Mouse (Mus musculus) hindbrain, embryonic 11.5 days (tissue): ENCODE measurements around the gene Rfesd. TPM values are rescaled to one million over a fixed set of nuclear protein-coding genes. Genes with fewer than 3 reads are reported as not detected.

Source experiments
- ATAC-seq: fragments of 200-750 bp; cut with Nextera tagmentation; 2 replicates; pipeline ENCODE4 v1.8.0; 2017; ENCODE audit warnings: mild to moderate bottlenecking, moderate TSS enrichment, moderate library complexity; ENCODE audit not compliant: low FRiP score
- DNase-seq: peaks from one replicate; pipeline ENCODE4 v3.0.0-alpha.2; 2015; ENCODE audit warnings: low spot score
- H3K27ac ChIP-seq: fragments of 300-500 bp; sonication (generic); 2 replicates; pipeline ENCODE4 v1.5.1; 2014; ENCODE audit warnings: mild to moderate bottlenecking, low read depth, low read length
- H3K27me3 ChIP-seq: fragments of 300-500 bp; sonication (generic); 2 replicates; pipeline ENCODE4 v1.6.1; 2014; ENCODE audit warnings: mild to moderate bottlenecking, low read length, moderate library complexity, mixed read lengths; ENCODE audit not compliant: control insufficient read depth, insufficient read depth
- H3K36me3 ChIP-seq: fragments of 300-500 bp; sonication (generic); 2 replicates; pipeline ENCODE4 v1.6.1; 2014; ENCODE audit warnings: mild to moderate bottlenecking, low read length, moderate library complexity, mixed read lengths; ENCODE audit not compliant: control insufficient read depth, insufficient read depth
- H3K4me1 ChIP-seq: fragments of 300-500 bp; sonication (generic); replicated peaks from 2 replicates; pipeline ENCODE4 v1.6.1; 2014; ENCODE audit warnings: low read length, mixed read lengths; ENCODE audit not compliant: control insufficient read depth, insufficient read depth
- H3K4me2 ChIP-seq: fragments of 300-500 bp; sonication (generic); replicated peaks from 2 replicates; pipeline ENCODE4 v1.6.1; 2014; ENCODE audit warnings: mild to moderate bottlenecking, low read depth, low read length
- H3K4me3 ChIP-seq: fragments of 300-500 bp; sonication (generic); 2 replicates; pipeline ENCODE4 v1.5.1; 2014; ENCODE audit warnings: low read depth, low read length
- H3K9ac ChIP-seq: fragments of 300-500 bp; sonication (generic); 2 replicates; pipeline ENCODE4 v1.6.1; 2014; ENCODE audit warnings: low read depth, low read length
- H3K9me3 ChIP-seq: fragments of 300-500 bp; sonication (generic); 2 replicates; pipeline ENCODE4 v1.6.1; 2016; ENCODE audit warnings: low read length; ENCODE audit not compliant: control insufficient read depth
- WGBS: fragments of 180-500 bp; shearing (Covaris S2); extraction: QIAGEN DNeasy Blood & Tissue Kit; methylation state at CpG from one replicate; pipeline ENCODE4 v1.1.7; 2014; 5-methylcytosine and 5-hydroxymethylcytosine counted together
- polyA plus RNA-seq: library from polyadenylated mRNA; unstranded; fragments of >200 nt; fragmentation: Nextera tagmentation; extraction: Ambion mirVana; gene quantifications from 2 replicates; pipeline ENCODE4 v1.2.1, GENCODE M21; 2014

Rfesd gene
- polyA plus RNA-seq, 1 experiment from 2014 or later: 19.4 TPM

- H3K4me1 ChIP-seq: no peaks in the 10 kb centered on the region; the same call in 1 of the 2 replicates
- H3K4me3 ChIP-seq: peak overlapping the region; percentile 52
- H3K27me3 ChIP-seq: peaks cover 20% of the 10 kb centered on the region
- peak; percentile 94 for ATAC-seq
- peak overlapping the region; percentile 99 for H3K4me2 ChIP-seq
- peak; percentile 81 for DNase-seq
- WGBS: under 1% methylated on average over 34 of the region's 34 CpGs
- H3K36me3 ChIP-seq: no peaks in the 10 kb centered on the region
- H3K9ac ChIP-seq: peak overlapping the region; percentile 53; the same call in 1 of the 2 replicates
- no peak overlapping the region for H3K27ac ChIP-seq
- H3K9me3 ChIP-seq: no peaks in the 10 kb centered on the region
Observed at GRCm38 (mm10) chr13:76056261-76056724, 37.8 kb upstream of the Rfesd start.

- WGBS: under 1% methylated on average over 59 of the region's 59 CpGs
- H3K4me1 ChIP-seq: no peaks in the 10 kb centered on the region; the same call in 1 of the 2 replicates
- peak; percentile 59 for ATAC-seq
- H3K9me3 ChIP-seq: no peaks in the 10 kb centered on the region
- peak overlapping the region; percentile 99 for H3K4me2 ChIP-seq
- H3K36me3 ChIP-seq: no peaks in the 10 kb centered on the region
- peak overlapping the region; percentile 52 for H3K4me3 ChIP-seq
- no peak overlapping the region for H3K27ac ChIP-seq
- peaks cover 20% of the 10 kb centered on the region for H3K27me3 ChIP-seq
- H3K9ac ChIP-seq: peak overlapping the region; percentile 53; the same call in 1 of the 2 replicates
- DNase-seq: peak; percentile 56
Observed at GRCm38 (mm10) chr13:76055391-76056232, 37.1 kb upstream of the Rfesd start.

- Histone ChIP-seq H3K27me3 (no peaks in the 10 kb centered on the region), H3K4me2 (no peak overlapping the region), H3K27ac (no peak overlapping the region), H3K9ac (no peak overlapping the region), H3K4me1 (no peaks in the 10 kb centered on the region), H3K4me3 (no peak overlapping the region), H3K9me3 (no peaks in the 10 kb centered on the region), H3K36me3 (no peaks in the 10 kb centered on the region)
- ATAC-seq (no peak), DNase-seq (no peak)
Observed at GRCm38 (mm10) chr13:76044971-76045370, 26.5 kb upstream of the Rfesd start.

- H3K27me3 ChIP-seq: no peaks in the 10 kb centered on the region
- no peak for ATAC-seq
- no peak overlapping the region for H3K9ac ChIP-seq
- H3K36me3 ChIP-seq: no peaks in the 10 kb centered on the region
- H3K4me3 ChIP-seq: no peak overlapping the region
- no peaks in the 10 kb centered on the region for H3K4me1 ChIP-seq
- no peak for DNase-seq
- WGBS: 61% methylated on average over 1 of the region's 1 CpGs
- H3K9me3 ChIP-seq: no peaks in the 10 kb centered on the region
- no peak overlapping the region for H3K27ac ChIP-seq
- no peak overlapping the region for H3K4me2 ChIP-seq
Observed at GRCm38 (mm10) chr13:76042455-76042854, 23.9 kb upstream of the Rfesd start.

GRCm38 (mm10) chr13:76024588-76024987 lies 6.1 kb upstream of the Rfesd start:
- H3K36me3 ChIP-seq: no peaks in the 10 kb centered on the region
- no peaks in the 10 kb centered on the region for H3K4me1 ChIP-seq
- WGBS: 88% methylated on average over 3 of the region's 3 CpGs
- no peak overlapping the region for H3K27ac ChIP-seq
- no peak overlapping the region for H3K4me2 ChIP-seq
- ATAC-seq (no peak), DNase-seq (no peak)
- H3K27me3 ChIP-seq: no peaks in the 10 kb centered on the region
- H3K4me3 ChIP-seq: no peak overlapping the region
- no peaks in the 10 kb centered on the region for H3K9me3 ChIP-seq
- no peak overlapping the region for H3K9ac ChIP-seq

GRCm38 (mm10) chr13:76021782-76022181 lies 3.3 kb upstream of the Rfesd start:
- 92% methylated on average over 2 of the region's 2 CpGs for WGBS
- Histone ChIP-seq H3K9me3 (no peaks in the 10 kb centered on the region), H3K4me1 (no peaks in the 10 kb centered on the region), H3K9ac (no peak overlapping the region), H3K4me2 (no peak overlapping the region), H3K36me3 (no peaks in the 10 kb centered on the region), H3K27ac (no peak overlapping the region), H3K4me3 (no peak overlapping the region), H3K27me3 (no peaks in the 10 kb centered on the region)
- DNase-seq (no peak), ATAC-seq (no peak)

GRCm38 (mm10) chr13:76018844-76019400 lies 403 bp upstream of the Rfesd start:
- Histone ChIP-seq H3K9ac (no peak overlapping the region), H3K4me1 (no peaks in the 10 kb centered on the region), H3K4me2 (peak overlapping the region; percentile 12; the same call in 1 of the 2 replicates), H3K9me3 (no peaks in the 10 kb centered on the region), H3K4me3 (peak overlapping the region; percentile 77), H3K36me3 (no peaks in the 10 kb centered on the region), H3K27ac (no peak overlapping the region), H3K27me3 (no peaks in the 10 kb centered on the region)
- 47% methylated on average over 5 of the region's 5 CpGs for WGBS
- ATAC-seq (peak; percentile 71), DNase-seq (no peak)

- Histone ChIP-seq H3K9ac (peak overlapping the region; percentile 94), H3K4me3 (peak overlapping the region; percentile 77), H3K9me3 (no peaks in the 10 kb centered on the region), H3K4me1 (no peaks in the 10 kb centered on the region), H3K36me3 (no peaks in the 10 kb centered on the region), H3K27me3 (no peaks in the 10 kb centered on the region), H3K4me2 (peak overlapping the region; percentile 77), H3K27ac (peak overlapping the region; percentile 87; the same call in 1 of the 2 replicates)
- DNase-seq (peak; percentile 14), ATAC-seq (no peak)
- 86% methylated on average over 4 of the region's 4 CpGs for WGBS
Observed at GRCm38 (mm10) chr13:76017465-76017864, 1.1 kb downstream of the Rfesd start.
